Mouse (Mus musculus): ENCODE results near the gene Gsc.

GRCm38 (mm10) chr12:104433214-104433613, 39.9 kb downstream of the Gsc start:
- TF ChIP-seq CTCF (IDR thresholded peaks at IDR 0.05; ENCODE audit: low read depth, low read length) (no peak), TAL1 (conservative IDR thresholded peaks at IDR 0.05; ENCODE audit: low read depth, low read length) (no peak), GATA1 (IDR thresholded peaks at IDR 0.05; ENCODE audit: borderline replicate concordance, low read length) (no peak), POLR2AphosphoS5 (IDR thresholded peaks at IDR 0.05; ENCODE audit: insufficient replicate concordance, low read depth, low read length) (no peak), GATA2 (IDR thresholded peaks at IDR 0.05; ENCODE audit: borderline replicate concordance, low read depth, low read length) (no peak)

All from G1E (cell line).